Mouse (Mus musculus) bone marrow, adult 2 months (tissue): ENCODE data around the gene Unc5c. TPM values are rescaled to one million over a fixed set of nuclear protein-coding genes. Genes with fewer than 3 reads are reported as not detected.

Experiments
- H3K27ac ChIP-seq: fragments of 200-500 bp; 2 replicates; pipeline ENCODE4 v1.5.1; 2012; ENCODE audit warnings: low read depth, mild to moderate bottlenecking, control low read depth, inconsistent platforms, low read length; ENCODE audit not compliant: control insufficient read depth, poor library complexity, insufficient read depth
- H3K4me1 ChIP-seq: fragments of 200-500 bp; 2 replicates; pipeline ENCODE4 v1.6.1; 2011; ENCODE audit warnings: low read length; ENCODE audit not compliant: control insufficient read depth, insufficient read depth
- H3K4me3 ChIP-seq: fragments of 200-500 bp; replicated peaks from 2 replicates; pipeline ENCODE3; 2011; ENCODE audit warnings: mild to moderate bottlenecking, low read depth, low read length, control low read depth; ENCODE audit not compliant: control insufficient read depth
- CTCF ChIP-seq: fragments of 200-500 bp; IDR thresholded peaks from 2 replicates; pipeline ENCODE4 v1.5.1; 2011; ENCODE audit warnings: low read length, control low read depth; ENCODE audit not compliant: control insufficient read depth, insufficient read depth
- POLR2A ChIP-seq: fragments of 200-500 bp; IDR thresholded peaks from 2 replicates; pipeline ENCODE4 v1.6.1; 2011; ENCODE audit warnings: low read depth, mild to moderate bottlenecking, control low read depth, low read length, borderline replicate concordance; ENCODE audit not compliant: control insufficient read depth
- WGBS: fragments of 180-500 bp; shearing (Covaris S2); methylation state at CpG from one replicate; pipeline ENCODE4 v1.1.7; 2018; 5-methylcytosine and 5-hydroxymethylcytosine counted together
- polyA plus RNA-seq: library from polyadenylated mRNA; stranded (reverse); fragments of >200 nt; gene quantifications from 2 replicates; pipeline ENCODE4 v1.2.4, GENCODE M21; 2011; ENCODE audit warnings: low replicate concordance; ENCODE audit not compliant: missing spikeins, insufficient read depth, insufficient read length

The Unc5c gene
- polyA plus RNA-seq, 1 experiment = 1.4 TPM

GRCm38 (mm10) chr3:141577382-141577781, 112.4 kb downstream of the Unc5c start:
- Histone ChIP-seq H3K4me1 (no peaks in the 10 kb centered on the region), H3K4me3 (no peak overlapping the region), H3K27ac (no peak overlapping the region)
- 73% methylated on average over 2 of the region's 2 CpGs for WGBS
- no peak for TF ChIP-seq CTCF
- TF ChIP-seq POLR2A = no peak

- TF ChIP-seq CTCF = no peak
- no peak for TF ChIP-seq POLR2A
- Histone ChIP-seq H3K4me1 (no peaks in the 10 kb centered on the region), H3K4me3 (no peak overlapping the region), H3K27ac (no peak overlapping the region)
These were observed 116.3 kb downstream of the Unc5c start for GRCm38 (mm10) chr3:141581190-141581891.

DNA sequence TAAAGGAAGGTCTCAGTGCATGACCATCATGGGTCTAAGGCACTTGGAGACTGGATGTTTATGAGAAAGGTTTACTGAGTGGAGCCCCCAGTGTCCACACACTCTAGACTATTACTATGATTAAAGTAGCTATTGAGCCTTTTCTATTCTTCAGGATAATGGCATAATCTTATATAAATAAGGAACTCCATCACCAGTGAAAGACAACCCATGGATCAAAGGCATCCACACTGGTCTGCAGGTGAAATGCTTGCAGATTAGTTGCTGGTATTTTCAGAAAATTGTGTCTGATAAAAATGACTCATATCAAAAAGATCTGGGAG, 116.8 kb downstream of the Unc5c start:
- Histone ChIP-seq H3K4me3 (no peak overlapping the region), H3K4me1 (no peaks in the 10 kb centered on the region), H3K27ac (no peak overlapping the region)
- TF ChIP-seq POLR2A (no peak), CTCF (no peak)

DNA sequence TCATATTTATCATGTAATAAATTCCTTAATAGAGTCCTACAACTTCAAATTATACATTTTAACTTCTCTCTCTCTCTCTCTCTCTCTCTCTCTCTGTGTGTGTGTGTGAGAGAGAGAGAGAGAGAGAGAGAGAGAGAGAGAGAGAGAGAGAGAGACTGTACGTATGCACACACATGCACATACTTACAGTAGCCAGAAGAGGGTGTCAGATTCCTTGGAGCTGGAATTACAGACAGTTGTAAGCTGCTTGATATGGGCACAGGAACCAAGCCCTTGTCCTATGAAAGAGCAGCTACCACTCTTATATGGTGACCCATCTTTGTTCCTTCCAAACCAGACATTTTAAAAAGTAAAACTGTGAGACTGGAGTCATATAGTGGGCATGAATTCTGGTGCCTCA, 118.2 kb downstream of the Unc5c start:
- TF ChIP-seq CTCF (no peak), POLR2A (no peak)
- H3K27ac ChIP-seq = no peak overlapping the region
- 63% methylated on average over 1 of the region's 1 CpGs for WGBS
- H3K4me3 ChIP-seq = no peak overlapping the region
- no peaks in the 10 kb centered on the region for H3K4me1 ChIP-seq

DNA sequence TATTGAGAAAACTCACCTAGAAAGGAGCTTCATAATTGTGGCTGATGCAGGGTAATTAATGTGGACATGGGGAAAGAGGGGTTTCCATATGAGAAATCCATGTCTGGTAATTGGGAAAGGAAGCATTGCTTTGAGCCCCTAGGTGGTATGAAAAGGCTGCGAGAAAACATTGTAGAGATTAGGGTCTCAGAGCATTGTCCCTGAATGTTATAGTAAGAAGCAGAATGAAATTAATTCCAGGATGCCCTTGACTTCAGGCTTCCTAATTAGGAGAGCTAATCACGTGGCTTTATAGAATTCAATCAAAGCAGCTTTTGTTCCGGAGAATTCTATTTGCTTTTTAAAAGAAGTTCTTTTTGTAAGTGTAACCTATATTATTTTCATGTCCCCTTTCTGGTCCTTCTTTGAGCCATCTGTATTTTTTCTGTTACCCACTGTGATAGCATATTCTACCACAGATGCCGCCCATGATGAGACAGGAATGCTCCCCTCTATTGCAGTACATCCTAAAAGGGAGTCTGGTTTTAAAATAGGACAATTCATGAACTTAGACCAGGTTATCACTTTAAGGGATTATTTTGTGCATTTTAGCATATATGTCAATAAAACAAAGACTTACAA, 124.5 kb downstream of the Unc5c start:
- no peaks in the 10 kb centered on the region for H3K4me1 ChIP-seq
- no peak for TF ChIP-seq CTCF
- TF ChIP-seq POLR2A = no peak
- H3K27ac ChIP-seq = no peak overlapping the region
- WGBS = 74% methylated on average over 4 of the region's 4 CpGs
- H3K4me3 ChIP-seq = no peak overlapping the region

DNA sequence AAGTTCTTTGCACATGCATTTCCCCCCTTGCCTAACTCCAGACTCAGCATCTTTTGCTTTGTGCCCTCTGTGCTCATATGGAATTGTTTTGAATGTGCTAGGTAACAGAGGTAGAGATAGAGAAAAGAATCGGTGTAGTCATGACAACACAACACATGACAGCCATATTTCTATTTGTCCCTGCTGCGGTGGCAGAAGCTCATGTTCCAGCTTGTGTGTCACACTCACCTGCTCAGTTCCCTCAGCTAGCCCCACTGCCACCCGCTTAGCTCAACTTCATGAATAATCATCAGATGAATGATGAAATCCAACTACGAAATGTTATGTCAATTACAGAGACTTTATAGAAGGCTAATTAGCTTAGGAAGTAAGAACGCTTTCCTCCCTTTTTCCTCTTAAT, 128.2 kb downstream of the Unc5c start:
- TF ChIP-seq CTCF = no peak
- no peak for TF ChIP-seq POLR2A
- H3K4me1 ChIP-seq = no peaks in the 10 kb centered on the region
- WGBS = 85% methylated on average over 5 of the region's 5 CpGs
- no peak overlapping the region for H3K27ac ChIP-seq
- no peak overlapping the region for H3K4me3 ChIP-seq

- TF ChIP-seq CTCF (no peak), POLR2A (no peak)
- 86% methylated on average over 5 of the region's 5 CpGs for WGBS
- Histone ChIP-seq H3K4me1 (no peaks in the 10 kb centered on the region), H3K4me3 (no peak overlapping the region), H3K27ac (no peak overlapping the region)
These were observed 129.1 kb downstream of the Unc5c start for GRCm38 (mm10) chr3:141594120-141594519.

DNA sequence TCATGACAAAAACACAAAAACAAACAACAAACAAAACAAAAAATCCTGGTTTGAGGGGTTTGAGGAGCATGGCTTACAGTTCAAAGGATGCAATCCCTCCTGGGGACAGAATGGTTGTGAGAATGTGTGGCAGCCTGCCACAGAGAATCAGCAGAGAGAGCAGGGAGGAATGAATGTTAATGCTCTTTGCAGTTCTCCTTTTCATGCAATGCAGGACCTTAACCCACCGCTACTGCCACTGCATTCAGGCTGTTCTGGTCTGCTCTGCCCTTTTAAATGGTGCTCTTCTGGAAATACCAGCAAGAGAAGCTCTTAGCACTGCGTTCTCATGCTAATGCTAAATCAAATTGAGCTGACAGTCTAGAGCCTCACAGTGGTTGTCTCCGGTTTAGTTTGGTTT, 130.1 kb downstream of the Unc5c start:
- H3K27ac ChIP-seq = no peak overlapping the region
- H3K4me3 ChIP-seq = no peak overlapping the region
- no peaks in the 10 kb centered on the region for H3K4me1 ChIP-seq
- no peak for TF ChIP-seq POLR2A
- TF ChIP-seq CTCF = no peak
- WGBS = 78% methylated on average over 3 of the region's 3 CpGs
